Mouse (Mus musculus) hindbrain, embryonic 15.5 days (tissue): ENCODE results near the gene Fyco1. TPM values are rescaled to one million over a fixed set of nuclear protein-coding genes. Genes with fewer than 3 reads are reported as not detected.
"Not testable (repeated sequence)": the region's sequence is repeated elsewhere in the genome, so short reads cannot be mapped to it uniquely, and the experiment has no call there.

Source experiments
- ATAC-seq: fragments of 200-750 bp; cut with Nextera tagmentation; 2 replicates; pipeline ENCODE4 v1.8.0; 2017; ENCODE audit warnings: low read depth, moderate number of reproducible peaks, moderate TSS enrichment; ENCODE audit not compliant: low FRiP score
- H3K27ac ChIP-seq: fragments of 300-500 bp; sonication (generic); replicated peaks from 2 replicates; pipeline ENCODE4 v1.5.1; 2015; ENCODE audit warnings: mild to moderate bottlenecking, inconsistent platforms
- H3K27me3 ChIP-seq: fragments of 300-500 bp; sonication (generic); 2 replicates; pipeline ENCODE4 v1.6.1; 2015; ENCODE audit warnings: control low read depth, inconsistent platforms
- H3K36me3 ChIP-seq: fragments of 300-500 bp; sonication (generic); 2 replicates; pipeline ENCODE4 v1.6.1; 2015; ENCODE audit warnings: control low read depth, inconsistent platforms
- H3K4me1 ChIP-seq: fragments of 300-500 bp; sonication (generic); replicated peaks from 2 replicates; pipeline ENCODE4 v1.6.1; 2015; ENCODE audit warnings: control low read depth, inconsistent platforms
- H3K4me2 ChIP-seq: fragments of 300-500 bp; sonication (generic); 2 replicates; pipeline ENCODE4 v1.6.1; 2015; ENCODE audit warnings: moderate library complexity, mild to moderate bottlenecking, inconsistent platforms
- H3K4me3 ChIP-seq: fragments of 300-500 bp; sonication (generic); 2 replicates; pipeline ENCODE4 v1.5.1; 2015; ENCODE audit warnings: mild to moderate bottlenecking, inconsistent platforms
- H3K9ac ChIP-seq: fragments of 300-500 bp; sonication (generic); 2 replicates; pipeline ENCODE4 v1.6.1; 2015; ENCODE audit warnings: inconsistent platforms
- H3K9me3 ChIP-seq: fragments of 300-500 bp; sonication (generic); 2 replicates; pipeline ENCODE4 v1.6.1; 2016; ENCODE audit warnings: control low read depth, inconsistent platforms
- WGBS: fragments of 180-500 bp; shearing (Covaris S2); methylation state at CpG from one replicate; pipeline ENCODE4 v1.1.7; 2015; 5-methylcytosine and 5-hydroxymethylcytosine counted together
- polyA plus RNA-seq: library from polyadenylated mRNA; unstranded; fragments of >200 nt; fragmentation: Nextera tagmentation; extraction: Ambion mirVana; gene quantifications from 2 replicates; pipeline ENCODE4 v1.2.1, GENCODE M21; 2015

The Fyco1 gene
- polyA plus RNA-seq, 1 experiment from 2014 or later, result 14.6 TPM

DNA sequence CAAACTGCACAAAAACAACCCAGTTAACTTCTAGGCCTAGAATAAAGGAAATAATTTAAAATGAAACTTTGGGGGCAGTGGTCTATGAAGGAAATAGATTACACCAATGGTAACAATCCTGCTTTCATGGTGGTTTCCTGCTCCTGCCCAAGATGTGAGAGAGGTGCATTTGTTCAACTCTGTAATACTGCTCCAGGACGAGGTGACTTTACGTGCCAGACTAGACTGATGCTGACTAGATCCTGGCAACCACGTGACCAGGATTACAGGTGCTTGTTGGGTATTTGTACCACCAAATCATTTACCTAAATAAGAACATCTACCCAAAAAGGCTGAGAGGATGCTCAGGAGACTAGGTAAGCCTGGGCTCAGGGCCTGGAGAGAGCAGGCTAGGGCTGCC, 39.9 kb downstream of the Fyco1 start:
- no peaks in the 10 kb centered on the region for H3K27me3 ChIP-seq
- H3K4me3 ChIP-seq, result no peak overlapping the region
- WGBS, result 91% methylated on average over 3 of the region's 3 CpGs
- no peak overlapping the region for H3K9ac ChIP-seq
- H3K4me2 ChIP-seq, result no peak overlapping the region
- no peak overlapping the region for H3K27ac ChIP-seq
- no peak for ATAC-seq
- no peaks in the 10 kb centered on the region for H3K4me1 ChIP-seq
- H3K9me3 ChIP-seq, result no peaks in the 10 kb centered on the region
- H3K36me3 ChIP-seq, result peaks cover 6% of the 10 kb centered on the region; the same call in 1 of the 2 replicates

DNA sequence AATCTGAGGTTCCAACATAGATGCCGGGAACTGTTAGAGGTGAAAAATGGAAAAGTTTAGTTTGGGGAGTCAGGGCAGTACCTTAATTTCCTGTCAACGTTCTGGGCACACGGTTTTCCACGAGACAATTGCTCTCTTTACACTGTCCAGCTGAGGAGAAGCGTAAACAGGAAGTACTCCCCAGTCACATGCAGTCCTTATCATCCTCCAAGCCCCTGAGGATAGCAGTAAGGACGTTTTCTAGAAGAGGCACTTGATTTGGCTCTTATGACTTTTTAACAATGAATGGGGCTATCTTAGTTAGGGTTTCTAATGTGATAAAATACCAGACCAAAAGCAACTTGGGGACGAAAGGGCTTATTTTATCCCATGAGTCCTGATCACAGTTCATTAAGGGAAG, 43.1 kb downstream of the Fyco1 start:
- H3K27me3 ChIP-seq, result no peaks in the 10 kb centered on the region
- H3K27ac ChIP-seq, result no peak overlapping the region
- H3K4me3 ChIP-seq, result no peak overlapping the region
- no peaks in the 10 kb centered on the region for H3K9me3 ChIP-seq
- no peak overlapping the region for H3K9ac ChIP-seq
- WGBS, result 82% methylated on average over 7 of the region's 7 CpGs
- no peak overlapping the region for H3K4me2 ChIP-seq
- no peak for ATAC-seq
- H3K4me1 ChIP-seq, result no peaks in the 10 kb centered on the region
- 0 out of 2 replicates have a peak, but pooled peaks cover 2% of the 10 kb centered on the region for H3K36me3 ChIP-seq

DNA sequence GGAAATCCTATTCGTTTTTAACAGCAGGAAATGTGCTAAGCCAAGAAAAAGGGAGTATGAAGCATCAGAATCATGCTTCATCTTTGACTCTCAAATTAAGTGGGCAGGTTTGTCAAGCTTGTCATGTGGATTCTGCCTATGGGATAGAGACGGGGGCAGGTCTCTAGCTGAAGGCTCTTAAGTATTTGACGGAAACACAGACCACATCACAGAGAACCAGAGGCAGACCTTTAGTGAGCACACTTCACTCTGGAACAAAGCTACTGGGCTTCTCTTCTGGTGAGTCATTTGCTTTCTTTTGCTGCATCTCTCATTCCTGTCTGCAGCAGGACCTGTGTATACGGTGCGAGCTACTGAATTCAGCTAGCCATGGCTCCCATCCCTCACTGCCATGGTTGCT, 45.4 kb downstream of the Fyco1 start, which contains the start of gene Cxcr6:
TSS of gene Cxcr6 (plus strand) at position 209 of the 400 bp plus-strand sequence.
- Histone ChIP-seq H3K36me3 (0 out of 2 replicates have a peak, but pooled peaks cover 2% of the 10 kb centered on the region), H3K27me3 (no peaks in the 10 kb centered on the region), H3K27ac (no peak within 1 kb of the TSS), H3K4me2 (no peak within 1 kb of the TSS), H3K4me1 (no peaks in the 10 kb centered on the region), H3K9me3 (no peaks in the 10 kb centered on the region), H3K9ac (no peak within 1 kb of the TSS), H3K4me3 (no peak within 1 kb of the TSS)
- WGBS, result 95% methylated on average over 5 of the region's 5 CpGs
- ATAC-seq, result no peak

DNA sequence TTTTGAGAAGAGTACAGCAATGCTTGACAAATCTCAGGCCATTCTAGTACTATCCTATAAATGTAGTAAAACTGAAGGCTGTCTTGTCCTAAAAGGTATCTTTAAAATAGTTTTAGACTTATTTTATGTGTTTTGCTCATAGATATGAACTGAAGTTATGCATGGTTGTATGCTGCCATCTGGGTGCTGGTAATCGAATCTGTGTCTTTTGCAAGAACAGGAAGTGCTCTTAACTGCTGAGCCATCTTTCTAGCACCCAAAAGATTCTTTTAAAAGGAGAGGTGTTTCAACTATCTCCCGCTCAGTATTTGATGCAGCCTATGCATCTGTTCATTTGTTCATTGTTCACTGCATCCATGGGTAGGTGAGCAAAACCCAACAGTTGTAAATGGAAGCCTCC, 46.5 kb downstream of the Fyco1 start:
- no peaks in the 10 kb centered on the region for H3K27me3 ChIP-seq
- peaks cover 7% of the 10 kb centered on the region; the same call in 1 of the 2 replicates for H3K36me3 ChIP-seq
- 91% methylated on average over 2 of the region's 2 CpGs for WGBS
- no peaks in the 10 kb centered on the region for H3K4me1 ChIP-seq
- H3K4me2 ChIP-seq, result no peak overlapping the region
- H3K9me3 ChIP-seq, result no peaks in the 10 kb centered on the region
- no peak overlapping the region for H3K27ac ChIP-seq
- H3K9ac ChIP-seq, result no peak overlapping the region
- no peak overlapping the region for H3K4me3 ChIP-seq
- ATAC-seq, result no peak

DNA sequence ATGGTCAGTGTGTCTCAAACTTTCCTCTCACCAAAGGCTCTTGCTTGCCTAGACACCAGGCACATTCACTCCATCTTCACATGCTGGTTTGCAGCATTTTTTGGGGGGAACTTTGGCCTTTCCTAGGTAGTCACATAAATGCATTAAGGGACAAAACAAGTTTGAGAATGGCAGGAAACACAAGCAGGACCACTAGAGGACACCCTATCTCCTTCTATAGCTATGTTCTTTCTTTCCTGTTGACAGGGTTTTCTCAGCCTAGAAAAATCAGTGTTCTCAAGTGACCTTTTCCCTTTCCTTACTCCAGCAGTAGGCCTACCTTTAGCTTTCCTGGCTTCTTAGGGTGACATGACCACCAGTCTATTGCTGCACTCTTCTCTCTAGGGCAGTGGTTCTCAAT, 48.8 kb downstream of the Fyco1 start:
- Histone ChIP-seq H3K27me3 (no peaks in the 10 kb centered on the region), H3K4me1 (no peaks in the 10 kb centered on the region), H3K9me3 (no peaks in the 10 kb centered on the region), H3K36me3 (peaks cover 7% of the 10 kb centered on the region; the same call in 1 of the 2 replicates), H3K4me2 (no peak overlapping the region), H3K9ac (no peak overlapping the region), H3K27ac (no peak overlapping the region), H3K4me3 (no peak overlapping the region)
- ATAC-seq, result no peak

DNA sequence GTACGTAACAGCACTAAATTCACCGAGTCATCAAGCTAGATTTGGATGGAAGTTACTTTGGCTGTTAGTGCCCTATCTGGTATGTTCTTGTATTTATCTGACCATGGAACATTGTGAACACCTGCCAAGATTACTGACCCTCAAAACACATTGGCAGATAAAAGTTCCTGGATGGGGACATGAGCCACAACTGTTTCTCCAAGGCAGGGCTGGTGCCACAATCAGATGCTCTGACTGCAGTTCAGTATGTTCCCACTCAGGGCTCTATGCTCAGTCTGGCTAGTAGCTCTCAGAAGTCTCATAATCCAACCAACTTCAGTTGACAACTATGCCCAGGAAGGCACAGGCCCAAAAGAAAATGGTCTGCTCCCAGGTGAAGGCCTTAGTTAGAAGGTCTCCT, 49.3 kb downstream of the Fyco1 start:
- Histone ChIP-seq H3K36me3 (peaks cover 10% of the 10 kb centered on the region; the same call in 1 of the 2 replicates), H3K4me1 (no peaks in the 10 kb centered on the region), H3K4me3 (no peak overlapping the region), H3K27me3 (no peaks in the 10 kb centered on the region), H3K9ac (no peak overlapping the region), H3K9me3 (no peaks in the 10 kb centered on the region), H3K4me2 (no peak overlapping the region), H3K27ac (no peak overlapping the region)
- 95% methylated on average over 2 of the region's 2 CpGs for WGBS
- no peak for ATAC-seq

DNA sequence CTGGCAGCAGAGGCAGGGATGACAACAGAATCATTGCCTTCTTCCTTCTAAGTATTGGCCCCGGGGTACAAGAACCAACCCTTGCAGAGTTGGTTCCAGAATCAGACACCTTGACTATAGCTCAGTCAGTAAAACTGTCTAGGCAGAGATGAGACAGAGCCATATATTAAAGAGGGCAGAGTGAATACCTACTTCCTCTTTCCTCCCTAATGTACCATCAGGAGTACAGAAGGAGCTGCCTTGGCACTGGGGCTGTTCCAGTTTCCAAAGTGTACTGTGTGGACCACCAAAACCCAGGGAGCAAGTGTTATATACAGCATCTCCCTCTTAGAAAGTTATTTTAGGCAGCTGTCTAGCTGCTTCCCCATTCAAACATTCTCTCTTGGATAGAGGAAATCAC, 50.2 kb downstream of the Fyco1 start:
- H3K36me3 ChIP-seq, result peaks cover 10% of the 10 kb centered on the region; the same call in 1 of the 2 replicates
- H3K4me3 ChIP-seq, result no peak overlapping the region
- H3K4me1 ChIP-seq, result no peaks in the 10 kb centered on the region
- WGBS, result 95% methylated on average over 1 of the region's 1 CpGs
- no peaks in the 10 kb centered on the region for H3K9me3 ChIP-seq
- H3K9ac ChIP-seq, result no peak overlapping the region
- no peaks in the 10 kb centered on the region for H3K27me3 ChIP-seq
- H3K4me2 ChIP-seq, result no peak overlapping the region
- H3K27ac ChIP-seq, result no peak overlapping the region
- no peak for ATAC-seq

DNA sequence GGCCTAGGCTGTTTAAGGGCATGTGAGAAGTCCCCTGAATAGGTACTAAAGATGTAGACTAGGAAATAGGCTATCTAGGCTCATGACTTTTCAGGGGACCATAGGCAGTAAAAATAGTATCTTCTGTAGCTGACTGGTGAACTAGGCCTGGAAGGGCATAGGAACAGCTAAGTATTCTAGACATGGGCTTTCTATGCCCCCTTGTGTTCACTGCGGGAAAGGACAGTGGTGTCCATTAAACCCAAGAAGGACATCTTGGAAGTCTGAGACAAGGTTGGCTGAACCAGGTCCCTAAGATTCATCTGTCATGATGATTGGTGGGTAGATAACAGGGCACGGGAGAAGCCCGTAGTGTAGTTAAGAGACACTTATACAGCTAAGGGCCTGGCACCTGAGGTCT, 55.5 kb downstream of the Fyco1 start:
- 76% methylated on average over 3 of the region's 3 CpGs for WGBS
- Histone ChIP-seq H3K4me3 (no peak overlapping the region), H3K4me1 (no peaks in the 10 kb centered on the region), H3K27me3 (no peaks in the 10 kb centered on the region), H3K36me3 (peaks cover 30% of the 10 kb centered on the region), H3K4me2 (no peak overlapping the region), H3K27ac (no peak overlapping the region), H3K9ac (no peak overlapping the region), H3K9me3 (no peaks in the 10 kb centered on the region)
- ATAC-seq, result 0 out of 2 replicates have a peak, but pooled peaks have one; percentile 30

DNA sequence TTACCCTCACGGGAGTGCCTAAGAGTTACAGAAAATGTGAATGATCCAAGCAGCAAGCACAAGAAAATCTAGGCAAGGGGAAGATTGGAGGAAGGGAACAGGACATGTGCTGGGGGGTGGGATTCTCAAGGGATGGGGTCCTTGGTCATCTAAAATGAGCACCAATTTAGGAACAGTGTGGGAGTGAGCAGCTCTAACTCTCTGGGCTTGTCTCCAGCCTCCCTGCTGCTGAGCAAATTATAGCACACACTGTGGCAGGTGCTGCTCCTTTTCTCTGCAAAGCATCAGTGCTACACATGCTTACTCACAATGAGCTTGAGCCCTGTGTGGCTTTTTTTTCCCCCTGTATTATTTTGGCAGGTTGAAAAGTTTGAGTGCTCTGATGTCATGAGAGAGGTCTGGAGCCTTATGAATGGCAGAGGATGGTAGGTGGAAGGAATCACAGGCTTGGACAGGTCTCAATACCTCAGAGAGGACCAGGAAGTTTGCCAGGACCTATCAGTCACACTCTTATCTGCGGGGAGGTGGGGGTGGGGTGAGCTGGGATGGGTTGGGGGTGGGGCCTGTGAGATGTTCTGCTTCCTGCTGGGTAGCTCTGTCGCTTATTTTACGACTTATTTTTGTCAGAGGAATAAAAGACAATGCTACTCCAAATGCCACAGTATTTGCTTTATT, 62.7 kb downstream of the Fyco1 start:
- no peaks in the 10 kb centered on the region for H3K4me1 ChIP-seq
- 73% methylated on average over 4 of the region's 4 CpGs for WGBS
- no peak overlapping the region for H3K4me3 ChIP-seq
- H3K36me3 ChIP-seq, result peaks cover 16% of the 10 kb centered on the region; the same call in 1 of the 2 replicates
- no peak overlapping the region for H3K9ac ChIP-seq
- ATAC-seq, result no peak
- no peak overlapping the region for H3K4me2 ChIP-seq
- H3K27ac ChIP-seq, result no peak overlapping the region
- no peaks in the 10 kb centered on the region for H3K27me3 ChIP-seq
- peaks cover 2% of the 10 kb centered on the region; the same call in 1 of the 2 replicates for H3K9me3 ChIP-seq

DNA sequence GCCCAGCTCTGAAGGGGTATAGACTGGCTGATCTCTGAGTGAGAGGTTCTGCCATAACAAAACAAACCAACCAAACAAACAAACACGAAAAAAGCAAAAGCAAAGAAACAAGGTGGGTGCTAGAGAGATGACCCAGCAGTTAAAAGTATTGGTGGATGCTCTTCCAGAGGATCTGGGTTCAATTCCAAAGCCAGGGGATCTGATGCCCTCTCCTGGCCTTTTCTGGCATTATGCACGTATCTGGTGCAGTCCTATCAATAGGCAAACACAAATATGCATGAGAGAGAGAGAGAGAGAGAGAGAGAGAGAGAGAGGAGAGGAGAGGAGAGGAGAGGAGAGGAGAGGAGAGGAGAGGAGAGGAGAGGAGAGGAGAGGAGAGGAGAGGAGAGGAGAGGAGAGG, 78.4 kb downstream of the Fyco1 start:
- 40% methylated on average over 2 of the region's 2 CpGs for WGBS

DNA sequence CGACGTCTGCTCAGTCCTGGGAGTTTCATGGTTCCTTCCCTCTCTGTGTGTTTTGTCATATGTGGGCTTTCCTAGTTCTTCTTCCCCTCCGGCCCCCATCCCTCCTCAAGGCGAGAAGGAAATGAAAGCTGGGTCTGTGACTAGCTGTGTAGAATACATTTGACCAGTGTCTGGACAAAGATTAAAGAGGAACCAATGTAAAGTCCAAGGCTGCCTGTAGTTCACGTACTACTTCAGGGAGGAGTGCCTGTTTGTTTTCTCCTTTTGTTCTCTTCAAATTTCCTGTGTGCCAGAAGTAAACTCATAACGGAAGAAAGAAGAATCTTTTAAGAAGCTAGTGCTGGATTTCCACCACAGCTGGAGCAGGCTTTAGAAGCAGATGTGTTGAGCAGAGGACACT, 82.2 kb downstream of the Fyco1 start:
- Histone ChIP-seq H3K4me1 (no peaks in the 10 kb centered on the region), H3K27ac (no peak overlapping the region), H3K27me3 (no peaks in the 10 kb centered on the region), H3K9me3 (no peaks in the 10 kb centered on the region), H3K4me2 (no peak overlapping the region), H3K9ac (no peak overlapping the region), H3K4me3 (no peak overlapping the region), H3K36me3 (no peaks in the 10 kb centered on the region)
- WGBS, result 77% methylated on average over 6 of the region's 6 CpGs
- no peak for ATAC-seq

More for the DNA sequence above, 78.4 kb downstream of the Fyco1 start:
- H3K4me2 ChIP-seq, H3K9ac ChIP-seq, H3K27me3 ChIP-seq, H3K4me3 ChIP-seq, H3K27ac ChIP-seq, H3K9me3 ChIP-seq, H3K36me3 ChIP-seq, ATAC-seq, H3K4me1 ChIP-seq: not testable (repeated sequence)

DNA sequence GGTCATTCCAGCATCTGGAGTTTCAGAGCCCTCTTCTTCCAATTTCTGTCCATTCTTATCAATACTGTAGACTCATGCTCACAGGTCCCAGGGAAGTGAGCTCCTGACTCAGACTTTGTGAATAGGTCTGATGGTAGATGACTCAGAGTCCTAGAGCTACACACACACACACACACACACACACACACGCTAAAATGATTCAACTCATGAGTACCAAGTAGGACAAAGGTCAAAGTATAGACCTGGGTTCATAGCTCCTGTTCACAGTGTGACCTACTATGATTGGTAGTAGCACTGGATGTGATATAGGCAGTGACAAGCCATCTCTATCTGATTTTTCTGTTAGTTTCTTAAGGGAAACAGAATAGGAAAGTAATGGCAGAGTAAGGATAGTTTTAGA, 83.3 kb downstream of the Fyco1 start:
- Histone ChIP-seq H3K27ac (no peak overlapping the region), H3K27me3 (no peaks in the 10 kb centered on the region), H3K4me2 (no peak overlapping the region), H3K9me3 (no peaks in the 10 kb centered on the region), H3K36me3 (no peaks in the 10 kb centered on the region), H3K4me1 (no peaks in the 10 kb centered on the region), H3K9ac (no peak overlapping the region), H3K4me3 (no peak overlapping the region)
- ATAC-seq, result no peak
- 80% methylated on average over 1 of the region's 1 CpGs for WGBS

DNA sequence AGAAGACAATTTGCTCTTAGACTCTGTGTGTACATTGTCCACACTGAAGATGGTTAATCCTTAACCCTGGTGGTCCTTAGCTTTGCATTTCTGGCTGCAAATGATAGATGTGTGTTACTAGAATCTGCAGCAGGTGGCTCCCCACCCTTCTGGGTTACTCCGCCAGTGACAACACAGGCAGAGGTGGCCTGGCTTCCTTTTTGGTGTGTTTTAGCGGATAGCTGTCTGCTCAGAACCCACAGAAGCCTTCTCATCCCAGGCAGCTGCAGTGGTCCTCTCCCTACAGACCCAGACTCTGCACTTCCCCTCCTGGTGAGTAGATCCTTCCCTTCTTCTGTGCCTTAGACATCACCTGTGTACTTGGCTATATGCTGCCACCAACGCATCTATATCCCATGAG, 84.7 kb downstream of the Fyco1 start:
- Histone ChIP-seq H3K4me2 (no peak overlapping the region), H3K4me3 (no peak overlapping the region), H3K9me3 (no peaks in the 10 kb centered on the region), H3K4me1 (no peaks in the 10 kb centered on the region), H3K27ac (no peak overlapping the region), H3K36me3 (no peaks in the 10 kb centered on the region), H3K9ac (no peak overlapping the region), H3K27me3 (no peaks in the 10 kb centered on the region)
- no peak for ATAC-seq
- WGBS, result 93% methylated on average over 3 of the region's 3 CpGs
